Mouse (Mus musculus): ENCODE measurements around the gene Zfp281. TPM values are rescaled to one million over a fixed set of nuclear protein-coding genes. Genes with fewer than 3 reads are reported as not detected.
A peak's percentile ranks its signal among the peaks of the same experiment; 100 is the strongest.

Gene Zfp281
- total RNA-seq, 2 experiments from 2014 or later, result 26.5 to 28.9 TPM

GRCm38 (mm10) chr1:136654385-136654784 is 29.7 kb downstream of the Zfp281 start:
- DNase-seq (ENCODE audit: low spot score in 2 of 2), result no peak

GRCm38 (mm10) chr1:136656619-136657018 is 31.9 kb downstream of the Zfp281 start:
- no peak for DNase-seq (ENCODE audit: low spot score in 2 of 2)

- no peak for DNase-seq (ENCODE audit: low spot score in 2 of 2)
Measured at GRCm38 (mm10) chr1:136658456-136659227, 33.9 kb downstream of the Zfp281 start.

GRCm38 (mm10) chr1:136659337-136659736 is 34.6 kb downstream of the Zfp281 start:
- no peak for DNase-seq (ENCODE audit: low spot score in 2 of 2)

- no peak for DNase-seq (ENCODE audit: low spot score in 2 of 2)
Measured at GRCm38 (mm10) chr1:136659917-136660316, 35.2 kb downstream of the Zfp281 start.

- DNase-seq (ENCODE audit: low spot score in 2 of 2), result no peak
Measured at GRCm38 (mm10) chr1:136661511-136661910, 36.8 kb downstream of the Zfp281 start.

GRCm38 (mm10) chr1:136661939-136662563 is 37.4 kb downstream of the Zfp281 start:
- no peak for DNase-seq (ENCODE audit: low spot score in 2 of 2)

- DNase-seq (ENCODE audit: low spot score in 2 of 2), result no peak
Measured at GRCm38 (mm10) chr1:136664921-136665582, 40.4 kb downstream of the Zfp281 start.

- DNase-seq (ENCODE audit: low spot score in 2 of 2), result peak; percentile 38 to 43
Measured at GRCm38 (mm10) chr1:136666513-136666912, 41.8 kb downstream of the Zfp281 start.

GRCm38 (mm10) chr1:136669926-136670325 is 45.2 kb downstream of the Zfp281 start:
- DNase-seq (ENCODE audit: low spot score in 2 of 2), result no peak

GRCm38 (mm10) chr1:136670421-136670820 is 45.7 kb downstream of the Zfp281 start:
- peak in 1 of 2 experiments; percentile 32 for DNase-seq (ENCODE audit: low spot score in 2 of 2)

- no peak for DNase-seq (ENCODE audit: low spot score in 2 of 2)
Measured at GRCm38 (mm10) chr1:136671767-136672434, 47.2 kb downstream of the Zfp281 start.

- DNase-seq (ENCODE audit: low spot score in 2 of 2), result no peak
Measured at GRCm38 (mm10) chr1:136672564-136672963, 47.9 kb downstream of the Zfp281 start.

GRCm38 (mm10) chr1:136673293-136673692 is 48.6 kb downstream of the Zfp281 start:
- DNase-seq (ENCODE audit: low spot score in 2 of 2), result no peak

- DNase-seq (ENCODE audit: low spot score in 2 of 2), result no peak
Measured at GRCm38 (mm10) chr1:136674548-136675455, 50.1 kb downstream of the Zfp281 start.

- DNase-seq (ENCODE audit: low spot score in 2 of 2), result no peak
Measured at GRCm38 (mm10) chr1:136675736-136676444, 51.2 kb downstream of the Zfp281 start.

GRCm38 (mm10) chr1:136676445-136676755 is 51.7 kb downstream of the Zfp281 start:
- DNase-seq (ENCODE audit: low spot score in 2 of 2), result no peak

GRCm38 (mm10) chr1:136677847-136678325 is 53.2 kb downstream of the Zfp281 start:
- DNase-seq (ENCODE audit: low spot score in 2 of 2), result no peak

GRCm38 (mm10) chr1:136678836-136679235 is 54.1 kb downstream of the Zfp281 start:
- DNase-seq (ENCODE audit: low spot score in 2 of 2), result no peak
